Mouse (Mus musculus) lung, adult 2 months (tissue): ENCODE results near the gene Gadd45g.

Experiments
- CTCF ChIP-seq: fragments of 200-500 bp; IDR thresholded peaks from 2 replicates; pipeline ENCODE4 v1.5.1; 2011; ENCODE audit warnings: mild to moderate bottlenecking, low read length, control low read depth; ENCODE audit not compliant: insufficient read depth
- POLR2A ChIP-seq: fragments of 200-500 bp; IDR thresholded peaks from 2 replicates; pipeline ENCODE4 v1.6.1; 2011; ENCODE audit warnings: low read depth, mild to moderate bottlenecking, control low read depth, low read length, borderline replicate concordance; ENCODE audit errors: extremely low read depth

- TF ChIP-seq CTCF, result no peak
- no peak for TF ChIP-seq POLR2A
Measured at GRCm38 (mm10) chr13:51886723-51887122, 40.2 kb downstream of the Gadd45g start.
